In the genomic region with DNA sequence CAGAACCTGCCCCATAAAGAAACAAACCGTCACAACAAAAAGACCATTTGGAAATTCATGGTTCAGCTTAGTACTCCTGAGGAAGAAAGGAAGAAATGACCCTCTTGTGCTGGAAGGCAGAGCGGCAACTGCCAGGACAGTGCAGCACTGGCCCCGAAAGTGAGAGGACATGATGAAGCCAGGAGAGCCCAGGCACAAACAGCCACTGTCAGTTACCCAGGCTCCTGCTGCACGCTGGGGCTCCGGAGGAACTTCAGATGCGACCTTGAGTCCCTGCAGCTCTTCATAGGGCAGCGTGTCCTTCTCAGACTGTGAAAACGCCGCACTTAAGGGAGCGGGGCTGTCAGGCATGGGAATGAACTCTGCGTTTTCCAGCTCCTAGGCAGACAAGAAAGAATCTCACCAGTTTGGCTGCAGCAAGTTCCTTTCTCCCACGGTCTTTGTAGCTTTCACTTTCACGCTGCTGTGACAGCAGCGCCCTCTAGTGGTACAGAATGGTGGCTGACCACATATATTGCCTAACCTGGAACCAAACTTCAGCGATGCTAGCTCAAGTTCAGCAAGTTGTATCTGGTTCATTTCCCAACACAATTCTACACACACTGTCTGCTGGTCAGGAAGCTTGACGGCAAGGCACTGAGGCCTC, we compare ENCODE assay signal across 1 mouse cellular context.
TF ChIP-seq lines count a peak whose summit lies in the region.

No protein-coding gene starts in this region.

TF ChIP-seq in CH12.LX, 34 proteins besides CTCF, POLR2A, EP300 and RAD21:
- TF ChIP-seq SIN3A (IDR thresholded peaks at IDR 0.05; ENCODE audit: low read length) (peak; percentile 46; the same call in 1 of the 2 replicates), BHLHE40 (IDR thresholded peaks at IDR 0.05; ENCODE audit: low read depth, low read length) (peak; percentile 29; the same call in 1 of the 2 replicates), E2F4 (IDR thresholded peaks at IDR 0.05; ENCODE audit: insufficient replicate concordance, low read depth, low read length) (no peak), TCF12 (IDR thresholded peaks at IDR 0.05; ENCODE audit: low read depth, low read length) (no peak), IRF4 (IDR thresholded peaks at IDR 0.05; ENCODE audit: low read depth, low read length) (peak; percentile 65; the same call in 1 of the 2 replicates), MEF2A (IDR thresholded peaks at IDR 0.05; ENCODE audit: borderline replicate concordance, low read depth, low read length) (peak; percentile 54), ZMIZ1 (IDR thresholded peaks at IDR 0.05; ENCODE audit: low read depth, low read length) (peak; percentile 16; the same call in 1 of the 2 replicates), PAX5 (IDR thresholded peaks at IDR 0.05; ENCODE audit: low read length) (no peak), USF1 (IDR thresholded peaks at IDR 0.05; ENCODE audit: low read depth, low read length) (no peak), ZC3H11A (IDR thresholded peaks at IDR 0.05; ENCODE audit: low read depth, low read length) (peak; percentile 70), TBP (conservative IDR thresholded peaks at IDR 0.05; ENCODE audit: low read depth, low read length) (no peak), GABPA (IDR thresholded peaks at IDR 0.05; ENCODE audit: insufficient replicate concordance, low read depth, low read length) (no peak), MYC (IDR thresholded peaks at IDR 0.05; ENCODE audit: low read depth, low read length) (peak; percentile 21; the same call in 1 of the 2 replicates), SMC3 (IDR thresholded peaks at IDR 0.05; ENCODE audit: low read depth, low read length) (peak; percentile 95), JUND (conservative IDR thresholded peaks at IDR 0.05; ENCODE audit: low read depth, low read length) (0 out of 2 replicates have a peak, but pooled peaks have one; percentile 9), ETS1 (conservative IDR thresholded peaks at IDR 0.05; ENCODE audit: low read depth, low read length) (0 out of 2 replicates have a peak, but pooled peaks have one; percentile 12)
